Mouse (Mus musculus): ENCODE measurements around the gene Vamp2. TPM values are rescaled to one million over a fixed set of nuclear protein-coding genes. Genes with fewer than 3 reads are reported as not detected.

The Vamp2 gene
- polyA plus RNA-seq, 1 experiment from 2014 or later: 61.8 TPM

- peak overlapping the region; percentile 86 for H3K4me2 ChIP-seq (replicated peaks)
- H3K4me1 ChIP-seq (replicated peaks): peaks cover 48% of the 10 kb centered on the region
- ATAC-seq: no peak
- peak overlapping the region; percentile 58 for H3K4me3 ChIP-seq (replicated peaks)
- peaks cover 26% of the 10 kb centered on the region for H3K36me3 ChIP-seq
- H3K27me3 ChIP-seq (replicated peaks): no peaks in the 10 kb centered on the region
- peak overlapping the region; percentile 93 for H3K27ac ChIP-seq
- H3K9me3 ChIP-seq: no peaks in the 10 kb centered on the region
- H3K9ac ChIP-seq: peak overlapping the region; percentile 59; the same call in 1 of the 2 replicates
- 20% methylated on average over 8 of the region's 8 CpGs for WGBS
Measured at GRCm38 (mm10) chr11:69098039-69098761, 9.9 kb downstream of the Vamp2 start.

GRCm38 (mm10) chr11:69098762-69099091 lies 10.4 kb downstream of the Vamp2 start:
- under 1% methylated on average over 19 of the region's 19 CpGs for WGBS
- Histone ChIP-seq H3K36me3 (peaks cover 31% of the 10 kb centered on the region), H3K27ac (peak overlapping the region; percentile 93), H3K9ac (peak overlapping the region; percentile 59), H3K4me1 (replicated peaks) (peaks cover 48% of the 10 kb centered on the region), H3K9me3 (no peaks in the 10 kb centered on the region), H3K27me3 (replicated peaks) (no peaks in the 10 kb centered on the region), H3K4me3 (replicated peaks) (peak overlapping the region; percentile 58), H3K4me2 (replicated peaks) (peak overlapping the region; percentile 86)
- ATAC-seq: peak; percentile 25

- H3K36me3 ChIP-seq: peaks cover 37% of the 10 kb centered on the region
- no peaks in the 10 kb centered on the region for H3K9me3 ChIP-seq
- peak overlapping the region; percentile 59 for H3K9ac ChIP-seq
- H3K27ac ChIP-seq: peak overlapping the region; percentile 93
- H3K4me3 ChIP-seq (replicated peaks): peak overlapping the region; percentile 58
- no peak for ATAC-seq
- no peaks in the 10 kb centered on the region for H3K27me3 ChIP-seq (replicated peaks)
- peaks cover 44% of the 10 kb centered on the region for H3K4me1 ChIP-seq (replicated peaks)
- under 1% methylated on average over 22 of the region's 22 CpGs for WGBS
- H3K4me2 ChIP-seq (replicated peaks): peak overlapping the region; percentile 86
Measured at GRCm38 (mm10) chr11:69099177-69099914, 11.1 kb downstream of the Vamp2 start.

GRCm38 (mm10) chr11:69099915-69100345 lies 11.6 kb downstream of the Vamp2 start:
- H3K4me2 ChIP-seq (replicated peaks): peak overlapping the region; percentile 86
- H3K4me1 ChIP-seq (replicated peaks): peaks cover 44% of the 10 kb centered on the region
- peak overlapping the region; percentile 93 for H3K27ac ChIP-seq
- H3K9ac ChIP-seq: peak overlapping the region; percentile 59
- ATAC-seq: peak; percentile 7
- no peaks in the 10 kb centered on the region for H3K9me3 ChIP-seq
- H3K36me3 ChIP-seq: peaks cover 43% of the 10 kb centered on the region
- 1% methylated on average over 23 of the region's 23 CpGs for WGBS
- peak overlapping the region; percentile 58 for H3K4me3 ChIP-seq (replicated peaks)
- no peaks in the 10 kb centered on the region for H3K27me3 ChIP-seq (replicated peaks)

GRCm38 (mm10) chr11:69100639-69101360 lies 12.5 kb downstream of the Vamp2 start:
- H3K9ac ChIP-seq: peak overlapping the region; percentile 32
- H3K4me1 ChIP-seq (replicated peaks): peaks cover 44% of the 10 kb centered on the region
- no peaks in the 10 kb centered on the region for H3K27me3 ChIP-seq (replicated peaks)
- no peaks in the 10 kb centered on the region for H3K9me3 ChIP-seq
- WGBS: 91% methylated on average over 20 of the region's 20 CpGs
- H3K4me3 ChIP-seq (replicated peaks): peak overlapping the region; percentile 58; the same call in 1 of the 2 replicates
- 0 out of 2 replicates have a peak overlapping the region, but pooled peaks have one; percentile 93 for H3K27ac ChIP-seq
- peaks cover 50% of the 10 kb centered on the region for H3K36me3 ChIP-seq
- H3K4me2 ChIP-seq (replicated peaks): peak overlapping the region; percentile 86; the same call in 1 of the 2 replicates
- ATAC-seq: no peak

- H3K4me2 ChIP-seq (replicated peaks): no peak overlapping the region
- no peak overlapping the region for H3K9ac ChIP-seq
- peaks cover 38% of the 10 kb centered on the region for H3K4me1 ChIP-seq (replicated peaks)
- H3K4me3 ChIP-seq (replicated peaks): no peak overlapping the region
- ATAC-seq: no peak
- H3K27ac ChIP-seq: no peak overlapping the region
- no peaks in the 10 kb centered on the region for H3K27me3 ChIP-seq (replicated peaks)
- WGBS: 92% methylated on average over 20 of the region's 21 CpGs
- H3K9me3 ChIP-seq: no peaks in the 10 kb centered on the region
- H3K36me3 ChIP-seq: peaks cover 60% of the 10 kb centered on the region
Measured at GRCm38 (mm10) chr11:69101604-69102402, 13.5 kb downstream of the Vamp2 start.

- Histone ChIP-seq H3K4me3 (replicated peaks) (no peak overlapping the region), H3K36me3 (peaks cover 65% of the 10 kb centered on the region), H3K9me3 (no peaks in the 10 kb centered on the region), H3K27me3 (replicated peaks) (no peaks in the 10 kb centered on the region), H3K9ac (no peak overlapping the region), H3K27ac (no peak overlapping the region), H3K4me1 (replicated peaks) (peaks cover 33% of the 10 kb centered on the region), H3K4me2 (replicated peaks) (no peak overlapping the region)
- ATAC-seq: no peak
- 88% methylated on average over 7 of the region's 7 CpGs for WGBS
Measured at GRCm38 (mm10) chr11:69102403-69102725, 14.1 kb downstream of the Vamp2 start.

GRCm38 (mm10) chr11:69103121-69103520 lies 14.8 kb downstream of the Vamp2 start:
- 96% methylated on average over 14 of the region's 14 CpGs for WGBS

GRCm38 (mm10) chr11:69103531-69104435 lies 15.5 kb downstream of the Vamp2 start:
- ATAC-seq: no peak
- Histone ChIP-seq H3K27ac (no peak overlapping the region), H3K4me1 (replicated peaks) (peaks cover 20% of the 10 kb centered on the region), H3K4me2 (replicated peaks) (no peak overlapping the region), H3K9ac (no peak overlapping the region), H3K4me3 (replicated peaks) (no peak overlapping the region), H3K9me3 (no peaks in the 10 kb centered on the region), H3K27me3 (replicated peaks) (no peaks in the 10 kb centered on the region), H3K36me3 (peaks cover 74% of the 10 kb centered on the region)
- WGBS: 90% methylated on average over 15 of the region's 15 CpGs

More at GRCm38 (mm10) chr11:69103121-69103520, 14.8 kb downstream of the Vamp2 start:
- Histone ChIP-seq H3K4me2 (replicated peaks) (no peak overlapping the region), H3K9me3 (no peaks in the 10 kb centered on the region), H3K9ac (no peak overlapping the region), H3K36me3 (peaks cover 69% of the 10 kb centered on the region), H3K27ac (no peak overlapping the region), H3K4me3 (replicated peaks) (no peak overlapping the region), H3K27me3 (replicated peaks) (no peaks in the 10 kb centered on the region), H3K4me1 (replicated peaks) (peaks cover 25% of the 10 kb centered on the region)
- ATAC-seq: no peak

GRCm38 (mm10) chr11:69104487-69104886 lies 16.2 kb downstream of the Vamp2 start:
- Histone ChIP-seq H3K9ac (no peak overlapping the region), H3K4me2 (replicated peaks) (no peak overlapping the region), H3K4me1 (replicated peaks) (peaks cover 17% of the 10 kb centered on the region), H3K36me3 (peaks cover 79% of the 10 kb centered on the region), H3K27ac (no peak overlapping the region), H3K4me3 (replicated peaks) (no peak overlapping the region), H3K27me3 (replicated peaks) (no peaks in the 10 kb centered on the region), H3K9me3 (no peaks in the 10 kb centered on the region)
- ATAC-seq: no peak
- 90% methylated on average over 14 of the region's 14 CpGs for WGBS

GRCm38 (mm10) chr11:69105227-69105626 lies 16.9 kb downstream of the Vamp2 start:
- H3K27ac ChIP-seq: no peak overlapping the region

More at GRCm38 (mm10) chr11:69105227-69105626, 16.9 kb downstream of the Vamp2 start:
- Histone ChIP-seq H3K4me3 (replicated peaks) (no peak overlapping the region), H3K9me3 (no peaks in the 10 kb centered on the region), H3K4me2 (replicated peaks) (no peak overlapping the region), H3K27me3 (replicated peaks) (no peaks in the 10 kb centered on the region), H3K36me3 (peaks cover 79% of the 10 kb centered on the region), H3K9ac (no peak overlapping the region), H3K4me1 (replicated peaks) (peaks cover 16% of the 10 kb centered on the region)
- no peak for ATAC-seq
- WGBS: 93% methylated on average over 6 of the region's 6 CpGs
